ENCODE assay signal across 16 mouse cellular contexts in the genomic region with DNA sequence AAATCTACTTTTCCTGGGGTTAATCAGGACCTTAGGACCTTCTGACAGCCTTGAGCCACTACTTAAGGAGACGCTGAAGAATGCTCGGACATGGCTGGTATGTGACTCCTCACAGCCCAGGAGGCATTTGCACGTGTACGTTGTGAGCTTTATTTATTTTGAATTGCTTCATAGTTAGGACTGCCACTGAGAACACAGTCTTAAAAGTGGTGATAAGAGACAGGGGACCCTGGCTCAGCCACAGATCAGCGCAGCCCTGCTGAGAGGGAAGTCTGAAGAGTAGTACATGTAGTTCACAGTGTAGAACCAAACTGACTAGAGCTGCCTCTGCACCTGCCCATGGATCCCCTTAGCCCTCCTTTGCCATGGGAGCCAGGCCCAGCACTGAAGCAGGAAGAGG. TPM values are rescaled to one million over a fixed set of nuclear protein-coding genes. Genes with fewer than 3 reads are reported as not detected.
"Had no signal": no experiment of that assay in that cellular context is flagged by ENCODE, and none has a peak within 500 bp of the region (broad histone marks: within the 10 kb centered on the region; RNA-seq: fewer than 3 reads in every experiment).

No protein-coding gene starts in this region.

- H3K4me1 ChIP-seq: limb, embryonic 12.5 days; neural tube, embryonic 12.5 days had no signal

- H3K9ac ChIP-seq: limb, embryonic 12.5 days had no signal

- H3K4me3 ChIP-seq: layer of hippocampus, adult 2 months; limb, embryonic 12.5 days; neural tube, embryonic 12.5 days had no signal

- H3K9me3 ChIP-seq: limb, embryonic 12.5 days; neural tube, embryonic 12.5 days had no signal

- H3K27ac ChIP-seq: kidney, postnatal 0 days; layer of hippocampus, adult 2 months; limb, embryonic 12.5 days; neural tube, embryonic 12.5 days; stomach, postnatal 0 days had no signal

- ATAC-seq: intestine, postnatal 0 days had no signal

- H3K36me3 ChIP-seq: limb, embryonic 12.5 days; neural tube, embryonic 12.5 days had no signal

- H3K27me3 ChIP-seq: neural tube, embryonic 12.5 days had no signal

- DNase-seq: kidney, adult 8-10 months; lung, adult 18-20 months; midbrain, embryonic 14.5 days; thymus, postnatal 14 days had no signal

- H3K4me2 ChIP-seq: limb, embryonic 12.5 days; neural tube, embryonic 12.5 days had no signal

RNA-seq across cellular contexts. Expression of a gene that starts 3.5 kb away (rescaled TPM):
- total RNA-seq: layer of hippocampus, adult 2 months; layer of hippocampus, postnatal 10 days; left cerebral cortex, postnatal 36 days; monocyte, adult 5-6 weeks; neutrophil, adult 5-6 weeks had no signal
- polyA plus RNA-seq: midbrain, embryonic 14.5 days had no signal

RNA-seq across cellular contexts. Expression of a gene that starts 35.1 kb away (rescaled TPM):
- total RNA-seq: layer of hippocampus, adult 2 months; liver, adult 2 months; monocyte, adult 5-6 weeks; neutrophil, adult 5-6 weeks had no signal
- polyA plus RNA-seq: intestine, postnatal 0 days; limb, embryonic 12.5 days; liver, adult 2 months; lung, embryonic 16.5 days; neural tube, embryonic 12.5 days; stomach, postnatal 0 days had no signal
